ENCODE assay signal across 8 mouse cellular contexts in genomic region chr5:121836692-121837415, GRCm38 (mm10). TPM values are rescaled to one million over a fixed set of nuclear protein-coding genes. Genes with fewer than 3 reads are reported as not detected.
DNase-seq lines count a peak whose midpoint lies in the region; ATAC-seq and TF ChIP-seq lines count a peak whose summit lies in the region.

No protein-coding gene starts in this region.

- peak overlapping the region; percentile 94 for H3K27ac ChIP-seq in CH12.LX (ENCODE audit: insufficient read depth, low read depth)
- H3K27ac ChIP-seq in forebrain, embryonic 10.5 days = peak overlapping the region; percentile 84
- peak overlapping the region; percentile 87 for H3K27ac ChIP-seq in heart, embryonic 15.5 days
- H3K27ac ChIP-seq in liver, embryonic 16.5 days (ENCODE audit: low read length) = peak overlapping the region; percentile 92
- no peak overlapping the region for H3K27ac ChIP-seq in neural tube, embryonic 12.5 days
- peak overlapping the region; percentile 92 for H3K27ac ChIP-seq in stomach, postnatal 0 days (replicated peaks)

- ATAC-seq in heart, embryonic 15.5 days (replicated peaks; ENCODE audit: insufficient number of reproducible peaks, insufficient read depth, low FRiP score, low read depth) = peak; percentile 85
- peak; percentile 84 for ATAC-seq in liver, embryonic 16.5 days (ENCODE audit: low read depth)
- ATAC-seq in neural tube, embryonic 12.5 days (ENCODE audit: low FRiP score, low read depth) = peak; percentile 62
- ATAC-seq in stomach, postnatal 0 days (ENCODE audit: low FRiP score, low TSS enrichment) = peak; percentile 85

- TF ChIP-seq EP300 in CH12.LX (IDR thresholded peaks at IDR 0.05; ENCODE audit: low read length) = no peak
- TF ChIP-seq EP300 in stomach, postnatal 0 days (optimal IDR thresholded peaks at IDR 0.05) = no peak

- under 1% methylated on average over 77 of the region's 77 CpGs for WGBS in forebrain, embryonic 10.5 days
- WGBS in heart, embryonic 15.5 days = under 1% methylated on average over 77 of the region's 77 CpGs
- under 1% methylated on average over 76 of the region's 77 CpGs for WGBS in liver, embryonic 16.5 days (ENCODE audit: insufficient replicate concordance)
- WGBS in neural tube, embryonic 12.5 days = under 1% methylated on average over 76 of the region's 77 CpGs
- under 1% methylated on average over 72 of the region's 77 CpGs for WGBS in stomach, postnatal 0 days

- TF ChIP-seq RAD21 in CH12.LX (IDR thresholded peaks at IDR 0.05; ENCODE audit: low read depth, low read length) = no peak

- peak overlapping the region; percentile 61 to 86 (median 78) for H3K4me3 ChIP-seq in CH12.LX (replicated peaks in 1 of 3; ENCODE audit: low read depth in 2 of 3, low read length in 2 of 3, poor library complexity in 1 of 3)
- H3K4me3 ChIP-seq in forebrain, embryonic 10.5 days = peak overlapping the region; percentile 80
- peak overlapping the region; percentile 80 for H3K4me3 ChIP-seq in heart, embryonic 15.5 days
- peak overlapping the region; percentile 87 for H3K4me3 ChIP-seq in liver, embryonic 16.5 days (ENCODE audit: low read depth, low read length)
- H3K4me3 ChIP-seq in neural tube, embryonic 12.5 days = peak overlapping the region; percentile 69
- peak overlapping the region; percentile 74 for H3K4me3 ChIP-seq in stomach, postnatal 0 days (ENCODE audit: low read depth, low read length)

- TF ChIP-seq CTCF in CH12.LX (conservative IDR thresholded peaks at IDR 0.05 in 1 of 2, IDR thresholded peaks at IDR 0.05 in 1 of 2; ENCODE audit: low read depth in 2 of 2, low read length in 2 of 2) = no peak
- TF ChIP-seq CTCF in stomach, postnatal 0 days (IDR thresholded peaks at IDR 0.05; ENCODE audit: low read depth) = peak; percentile 30; the same call in 1 of the 2 replicates

- dilution Hi-C loops in CH12.LX (cut with MboI; ENCODE audit: extremely low pct_ligation_motif_present, extremely low pct_unique_long_range_greater_than_20kb, low sequenced_read_pairs) = no loop called here

- H3K79me2 ChIP-seq in CH12.LX (replicated peaks; ENCODE audit: control insufficient read depth, extremely low read depth, insufficient read depth, poor library complexity, severe bottlenecking) = peaks cover 38% of the 10 kb centered on the region

- in situ Hi-C loops in CH12.LX (cut with MboI; ENCODE audit: low pct_ligation_motif_present, low pct_unique_long_range_greater_than_20kb, low sequenced_read_pairs) = no loop called here

- peaks cover 8 to 9% of the 10 kb centered on the region in 2 experiments for H3K36me3 ChIP-seq in CH12.LX (replicated peaks in 1 of 2; ENCODE audit: control insufficient read depth in 1 of 2, insufficient read depth in 1 of 2, low read length in 1 of 2)
- no peaks in the 10 kb centered on the region for H3K36me3 ChIP-seq in forebrain, embryonic 10.5 days (replicated peaks)
- no peaks in the 10 kb centered on the region for H3K36me3 ChIP-seq in heart, embryonic 15.5 days
- no peaks in the 10 kb centered on the region for H3K36me3 ChIP-seq in liver, embryonic 16.5 days (ENCODE audit: control insufficient read depth, insufficient read depth)
- H3K36me3 ChIP-seq in neural tube, embryonic 12.5 days = no peaks in the 10 kb centered on the region
- no peaks in the 10 kb centered on the region for H3K36me3 ChIP-seq in stomach, postnatal 0 days (ENCODE audit: control insufficient read depth, insufficient read depth, low read length)

- peak; percentile 88 for TF ChIP-seq POLR2A in CH12.LX (IDR thresholded peaks at IDR 0.05; ENCODE audit: low read depth, low read length)

- peaks cover 20 to 31% of the 10 kb centered on the region in 2 experiments for H3K4me1 ChIP-seq in CH12.LX (ENCODE audit: control insufficient read depth in 1 of 2, insufficient read depth in 2 of 2)
- H3K4me1 ChIP-seq in forebrain, embryonic 10.5 days = peaks cover 69% of the 10 kb centered on the region
- peaks cover 58% of the 10 kb centered on the region for H3K4me1 ChIP-seq in heart, embryonic 15.5 days (replicated peaks)
- H3K4me1 ChIP-seq in liver, embryonic 16.5 days (ENCODE audit: control insufficient read depth, low read depth, low read length) = peaks cover 64% of the 10 kb centered on the region
- H3K4me1 ChIP-seq in neural tube, embryonic 12.5 days = peaks cover 59% of the 10 kb centered on the region
- peaks cover 10% of the 10 kb centered on the region for H3K4me1 ChIP-seq in stomach, postnatal 0 days (replicated peaks; ENCODE audit: control insufficient read depth, insufficient read depth)

- peaks cover 8% of the 10 kb centered on the region for H3K9me3 ChIP-seq in CH12.LX (replicated peaks; ENCODE audit: low read length)
- H3K9me3 ChIP-seq in forebrain, embryonic 10.5 days = no peaks in the 10 kb centered on the region
- no peaks in the 10 kb centered on the region for H3K9me3 ChIP-seq in heart, embryonic 15.5 days (replicated peaks)
- H3K9me3 ChIP-seq in liver, embryonic 16.5 days (replicated peaks; ENCODE audit: control insufficient read depth, low read length) = no peaks in the 10 kb centered on the region
- H3K9me3 ChIP-seq in neural tube, embryonic 12.5 days = no peaks in the 10 kb centered on the region
- H3K9me3 ChIP-seq in stomach, postnatal 0 days (ENCODE audit: control insufficient read depth, low read length) = no peaks in the 10 kb centered on the region

- peak overlapping the region; percentile 92 for H3K9ac ChIP-seq in CH12.LX (ENCODE audit: insufficient read depth, low read depth)
- H3K9ac ChIP-seq in heart, embryonic 15.5 days = peak overlapping the region; percentile 76
- H3K9ac ChIP-seq in liver, embryonic 16.5 days (ENCODE audit: low read depth, low read length) = peak overlapping the region; percentile 82
- peak overlapping the region; percentile 64 for H3K9ac ChIP-seq in neural tube, embryonic 12.5 days
- H3K9ac ChIP-seq in stomach, postnatal 0 days (ENCODE audit: low read length) = peak overlapping the region; percentile 81

- peak; percentile 94 for DNase-seq in CH12.LX (ENCODE audit: extremely low read depth)
- DNase-seq in c-Kit-positive CD71-negative TER-119-negative erythroid progenitor cells, embryonic 14.5 days (ENCODE audit: low read depth) = peak; percentile 91
- peak; percentile 84 for DNase-seq in forebrain, embryonic 10.5 days (ENCODE audit: extremely low spot score, low spot score)
- peak; percentile 95 for DNase-seq in kidney, postnatal 25 days
- peak; percentile 95 for DNase-seq in stomach, postnatal 0 days (ENCODE audit: low spot score)

- no peaks in the 10 kb centered on the region for H3K27me3 ChIP-seq in CH12.LX (replicated peaks)
- peaks cover 90% of the 10 kb centered on the region for H3K27me3 ChIP-seq in forebrain, embryonic 10.5 days (ENCODE audit: poor library complexity, severe bottlenecking)
- no peaks in the 10 kb centered on the region for H3K27me3 ChIP-seq in heart, embryonic 15.5 days
- peaks cover 9% of the 10 kb centered on the region for H3K27me3 ChIP-seq in liver, embryonic 16.5 days (ENCODE audit: control insufficient read depth, insufficient read depth, low read depth, low read length)
- peaks cover 35% of the 10 kb centered on the region for H3K27me3 ChIP-seq in neural tube, embryonic 12.5 days (replicated peaks)
- H3K27me3 ChIP-seq in stomach, postnatal 0 days (ENCODE audit: control insufficient read depth, insufficient read depth, low read length) = no peaks in the 10 kb centered on the region

- peak overlapping the region; percentile 82 for H3K4me2 ChIP-seq in CH12.LX (ENCODE audit: insufficient read depth, low read depth, poor library complexity, severe bottlenecking)
- H3K4me2 ChIP-seq in heart, embryonic 15.5 days = peak overlapping the region; percentile 93
- peak overlapping the region; percentile 95 for H3K4me2 ChIP-seq in liver, embryonic 16.5 days (ENCODE audit: low read depth, low read length)
- H3K4me2 ChIP-seq in neural tube, embryonic 12.5 days (replicated peaks) = peak overlapping the region; percentile 95
- peak overlapping the region; percentile 80 for H3K4me2 ChIP-seq in stomach, postnatal 0 days (replicated peaks; ENCODE audit: low read depth)

TF ChIP-seq in CH12.LX, 34 proteins besides CTCF, POLR2A, EP300 and RAD21 (continues in another document):
- TF ChIP-seq MXI1 (IDR thresholded peaks at IDR 0.05; ENCODE audit: low read depth, low read length) (peak; percentile 46), IRF4 (IDR thresholded peaks at IDR 0.05; ENCODE audit: low read depth, low read length) (no peak), MAZ (IDR thresholded peaks at IDR 0.05; ENCODE audit: low read depth, low read length) (peak; percentile 85), SMC3 (IDR thresholded peaks at IDR 0.05; ENCODE audit: low read depth, low read length) (no peak), TBP (conservative IDR thresholded peaks at IDR 0.05; ENCODE audit: low read depth, low read length) (0 out of 2 replicates have a peak, but pooled peaks have one; percentile 4), ZMIZ1 (IDR thresholded peaks at IDR 0.05; ENCODE audit: low read depth, low read length) (peak; percentile 92), NRF1 (IDR thresholded peaks at IDR 0.05; ENCODE audit: low read depth, low read length) (0 out of 2 replicates have a peak, but pooled peaks have one; percentile 14), POLR2AphosphoS2 (IDR thresholded peaks at IDR 0.05; ENCODE audit: low read depth, low read length) (peak; percentile 71), ZNF384 (IDR thresholded peaks at IDR 0.05; ENCODE audit: low read depth, low read length) (peak; percentile 81), TCF12 (IDR thresholded peaks at IDR 0.05; ENCODE audit: low read depth, low read length) (peak; percentile 76)

RNA-seq across cellular contexts. Expression of gene Sh2b3, which starts 0.6 kb away (rescaled TPM):
- total RNA-seq in CH12.LX (2012; rRNA removed) (27.8 and 35.4 TPM in 2 replicates), CH12.LX (2014; rRNA removed) (21.3 and 22.8 TPM in 2 replicates)
- 32.4 and 38.3 TPM in 2 replicates for polyA plus RNA-seq in CH12.LX (2012; ENCODE audit: insufficient read length, low read depth)
- 5.4 and 5.5 TPM in 2 replicates for polyA plus RNA-seq in forebrain, embryonic 10.5 days (2016; fragmentation: Nextera tagmentation; extraction: Ambion mirVana)
- 13.2 and 18.5 TPM in 2 replicates for polyA plus RNA-seq in heart, embryonic 15.5 days (2015; fragmentation: Nextera tagmentation; extraction: Ambion mirVana)
- 5.1 and 6.1 TPM in 2 replicates for polyA plus RNA-seq in liver, embryonic 16.5 days (2015; fragmentation: Nextera tagmentation; extraction: Ambion mirVana)
- polyA plus RNA-seq in neural tube, embryonic 12.5 days (2016; fragmentation: Nextera tagmentation; extraction: Ambion mirVana) = 11.3 and 12.9 TPM in 2 replicates
- 7.9 and 8.6 TPM in 2 replicates for polyA plus RNA-seq in stomach, postnatal 0 days (2015; fragmentation: Nextera tagmentation; extraction: Ambion mirVana)

RNA-seq across cellular contexts. Expression of gene Pheta1, which starts 11.9 kb away (rescaled TPM):
- total RNA-seq in CH12.LX (2012; rRNA removed) (3.7 and 4.5 TPM in 2 replicates), CH12.LX (2014; rRNA removed) (1.8 and 2.0 TPM in 2 replicates)
- polyA plus RNA-seq in CH12.LX (2012; ENCODE audit: insufficient read length, low read depth) = 1.2 and 1.4 TPM in 2 replicates
- 45.3 and 47.8 TPM in 2 replicates for polyA plus RNA-seq in forebrain, embryonic 10.5 days (2016; fragmentation: Nextera tagmentation; extraction: Ambion mirVana)
- polyA plus RNA-seq in heart, embryonic 15.5 days (2015; fragmentation: Nextera tagmentation; extraction: Ambion mirVana) = 15.1 and 18.2 TPM in 2 replicates
- 3.9 and 4.0 TPM in 2 replicates for polyA plus RNA-seq in liver, embryonic 16.5 days (2015; fragmentation: Nextera tagmentation; extraction: Ambion mirVana)
- polyA plus RNA-seq in neural tube, embryonic 12.5 days (2016; fragmentation: Nextera tagmentation; extraction: Ambion mirVana) = 47.1 and 49.8 TPM in 2 replicates
- polyA plus RNA-seq in stomach, postnatal 0 days (2015; fragmentation: Nextera tagmentation; extraction: Ambion mirVana) = 24.3 and 26.7 TPM in 2 replicates
